Mouse (Mus musculus): ENCODE data around the gene Add3. TPM values are rescaled to one million over a fixed set of nuclear protein-coding genes. Genes with fewer than 3 reads are reported as not detected.

Add3 gene
- total RNA-seq, 2 experiments from 2014 or later, result 50.2 to 53.3 TPM

DNA sequence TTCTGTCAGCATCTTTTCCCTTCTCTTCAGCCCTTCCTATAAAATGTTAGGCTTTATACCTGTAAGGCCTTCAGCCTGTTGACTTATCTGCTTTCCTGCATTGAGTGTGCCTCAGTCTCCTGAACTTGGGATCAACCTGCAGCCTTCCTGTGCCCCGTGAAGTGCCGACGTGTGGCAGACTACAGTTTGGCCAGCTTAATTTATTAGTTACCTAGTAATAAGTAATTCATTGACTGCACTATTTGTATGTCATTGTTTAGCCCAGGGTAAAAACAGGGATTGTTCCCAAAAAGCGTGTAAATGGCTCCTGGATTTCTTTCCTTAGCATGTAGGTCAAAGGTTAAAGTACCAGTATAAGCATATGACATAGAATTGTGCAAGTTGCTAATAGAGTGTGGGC lies 46.2 kb downstream of the Add3 start:
- no peak for DNase-seq (ENCODE audit: low spot score)
- intact Hi-C loops (cut with DNase I), result no loop called here

DNA sequence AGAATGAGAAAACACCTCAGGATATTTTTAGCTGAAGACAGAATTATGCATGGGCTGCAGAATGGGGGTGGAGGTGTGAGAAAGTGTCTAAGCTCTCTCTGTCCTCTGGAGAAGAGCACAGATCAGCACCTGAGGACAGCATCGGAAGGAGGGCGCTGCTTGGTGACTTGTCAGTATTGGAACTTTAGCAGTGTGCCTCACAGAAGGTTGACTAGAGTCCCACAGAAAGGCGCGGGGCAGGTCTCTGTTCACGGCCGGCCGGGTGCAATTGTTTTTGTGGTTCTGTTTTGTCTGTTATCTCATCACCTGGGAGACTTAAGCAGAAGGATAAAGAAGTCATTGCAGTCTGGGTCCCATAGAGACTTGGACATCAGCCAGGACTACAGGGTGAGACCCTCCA lies 47.3 kb downstream of the Add3 start:
- DNase-seq (ENCODE audit: low spot score), result no peak
- intact Hi-C loops (cut with DNase I), result no loop called here

DNA sequence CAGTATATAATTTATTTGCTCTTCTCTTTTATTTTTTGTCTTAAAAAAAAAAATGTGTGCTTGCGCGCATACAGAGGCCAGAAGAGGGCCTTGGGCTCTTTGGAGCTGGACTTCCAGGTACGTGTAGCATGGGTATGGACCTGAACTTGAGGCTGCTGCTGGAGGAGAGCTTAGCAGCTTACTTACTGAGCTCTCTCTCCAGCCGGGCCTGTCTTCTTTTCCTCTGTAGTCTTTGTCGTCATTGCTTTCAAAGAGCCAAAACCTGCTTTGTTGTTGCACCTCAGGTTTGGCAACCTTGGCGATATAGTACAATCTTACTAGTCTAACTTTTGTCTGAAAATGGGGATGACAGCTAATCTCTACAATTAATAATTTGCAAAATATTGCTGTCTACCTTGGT lies 47.9 kb downstream of the Add3 start:
- intact Hi-C loops (cut with DNase I), result no loop called here
- no peak for DNase-seq (ENCODE audit: low spot score)

DNA sequence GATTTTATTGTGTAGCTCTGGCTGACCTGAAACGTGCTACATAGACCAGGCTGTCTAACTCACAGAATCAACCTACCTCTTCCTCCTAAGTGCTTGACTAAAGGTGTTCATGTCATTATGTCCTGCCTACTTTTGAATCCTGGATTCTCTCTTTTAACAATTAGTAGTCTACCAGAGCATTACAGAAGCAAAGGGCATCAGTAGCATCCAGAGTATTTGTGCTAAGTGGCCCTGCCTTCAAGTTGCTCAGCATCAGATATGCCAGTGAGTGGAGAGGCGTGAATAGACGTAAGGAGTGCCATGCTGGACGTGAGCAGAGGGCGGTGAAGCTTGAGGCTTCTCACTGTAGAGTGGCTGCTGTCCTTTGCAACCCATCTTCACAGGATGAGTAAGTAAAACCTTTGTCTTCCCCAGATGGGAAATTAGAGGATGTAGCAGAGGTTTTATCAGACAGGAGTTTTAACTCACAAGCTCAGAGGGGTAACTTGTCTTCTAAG lies 48.5 kb downstream of the Add3 start:
- intact Hi-C loops (cut with DNase I), result no loop called here
- no peak for DNase-seq (ENCODE audit: low spot score)

DNA sequence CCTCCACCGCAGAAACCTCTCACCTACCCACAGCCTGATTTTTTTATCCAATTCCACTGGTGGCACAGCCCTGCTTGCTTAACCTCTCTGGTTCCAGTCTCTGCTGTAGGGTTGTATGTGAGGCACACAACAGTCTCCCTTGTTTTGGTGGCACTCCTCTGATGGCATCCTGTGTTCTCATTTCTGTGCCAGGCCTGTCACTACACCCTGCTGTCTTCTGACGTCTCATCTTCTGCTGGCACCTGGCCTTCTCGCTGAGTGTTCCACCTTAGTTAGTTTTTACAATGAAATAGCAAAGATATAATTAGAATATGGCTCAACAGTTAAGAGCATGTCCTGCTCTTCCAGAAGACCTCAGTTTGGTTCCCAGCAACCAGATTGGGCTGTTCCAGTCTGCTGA lies 49.5 kb downstream of the Add3 start:
- intact Hi-C loops (cut with DNase I), result no loop called here
- no peak for DNase-seq (ENCODE audit: low spot score)

DNA sequence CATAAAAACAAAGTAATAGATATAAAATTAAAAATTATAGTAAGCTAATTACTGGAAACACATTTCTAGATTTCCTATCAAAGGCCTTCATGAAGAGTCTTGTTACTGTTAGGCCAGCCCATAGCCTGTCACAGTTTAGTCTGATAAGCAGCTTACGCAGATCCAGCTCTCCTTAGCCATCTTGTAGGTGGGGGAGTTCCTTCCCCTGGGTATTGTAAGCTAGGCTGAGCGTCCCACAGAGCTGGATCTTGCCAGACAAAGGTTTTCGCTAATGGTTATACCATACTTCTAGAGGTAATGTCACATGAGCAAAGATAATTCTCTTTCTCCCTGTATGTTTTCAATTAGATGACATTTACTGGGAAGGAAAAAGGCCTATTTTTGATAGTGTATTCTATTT lies 50.0 kb downstream of the Add3 start:
- DNase-seq (ENCODE audit: low spot score), result no peak
- intact Hi-C loops (cut with DNase I), result no loop called here

DNA sequence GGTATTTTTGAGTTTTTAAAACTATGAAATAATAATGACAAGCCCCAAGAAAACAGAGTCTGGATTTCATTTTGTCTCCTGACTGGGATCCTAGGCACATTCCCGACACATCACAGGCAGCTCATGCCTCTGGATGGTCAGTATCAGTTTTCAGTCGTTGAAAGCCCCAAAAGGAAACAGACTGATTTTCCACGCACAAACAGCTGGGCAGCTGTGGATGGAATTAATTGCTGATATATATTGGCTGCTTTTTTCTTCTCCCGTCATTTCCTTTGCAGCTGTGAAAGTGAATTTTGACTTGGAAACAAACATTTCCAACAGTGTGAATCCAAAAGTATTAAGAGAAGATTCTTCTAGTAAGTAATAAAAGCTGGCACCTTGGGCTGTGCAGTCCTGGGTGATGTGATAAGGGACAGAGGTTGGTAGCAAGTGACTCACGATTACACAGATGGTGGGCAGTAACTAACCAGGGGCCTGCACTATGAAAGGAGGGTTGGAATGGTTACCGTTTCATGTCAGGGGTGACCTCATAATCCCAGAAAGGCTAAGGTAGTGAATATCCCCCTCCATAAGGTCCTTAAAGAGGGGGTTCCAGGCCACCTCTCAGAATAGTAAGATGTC lies 51.7 kb downstream of the Add3 start:
- intact Hi-C loops (cut with DNase I), result loop anchor here (2.0 kb wide), 1 partner anchor 121 kb away; no protein-coding TSS in a partner anchor
- DNase-seq (ENCODE audit: low spot score), result no peak

DNA sequence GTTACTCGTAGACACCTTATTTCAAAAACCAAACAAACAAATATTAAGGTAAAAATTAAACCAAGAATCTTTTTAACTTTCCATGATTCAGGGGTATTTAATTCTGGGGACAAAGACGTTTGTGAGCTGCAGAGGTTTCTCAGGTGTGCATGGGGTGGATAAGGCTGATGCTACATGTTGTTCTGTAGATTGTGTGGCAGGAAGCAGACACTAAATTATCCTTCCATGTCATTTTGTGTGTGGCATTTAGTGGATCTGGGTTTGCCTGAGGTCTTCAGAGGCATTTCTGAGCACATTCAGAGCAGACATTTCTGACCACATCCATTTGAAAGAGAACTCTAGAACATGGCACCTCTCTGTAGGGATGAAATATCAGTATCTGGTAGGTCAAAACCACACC lies 52.9 kb downstream of the Add3 start:
- DNase-seq (ENCODE audit: low spot score), result no peak
- intact Hi-C loops (cut with DNase I), result loop anchor here (2.0 kb wide), 1 partner anchor 120 kb away; no protein-coding TSS in a partner anchor

DNA sequence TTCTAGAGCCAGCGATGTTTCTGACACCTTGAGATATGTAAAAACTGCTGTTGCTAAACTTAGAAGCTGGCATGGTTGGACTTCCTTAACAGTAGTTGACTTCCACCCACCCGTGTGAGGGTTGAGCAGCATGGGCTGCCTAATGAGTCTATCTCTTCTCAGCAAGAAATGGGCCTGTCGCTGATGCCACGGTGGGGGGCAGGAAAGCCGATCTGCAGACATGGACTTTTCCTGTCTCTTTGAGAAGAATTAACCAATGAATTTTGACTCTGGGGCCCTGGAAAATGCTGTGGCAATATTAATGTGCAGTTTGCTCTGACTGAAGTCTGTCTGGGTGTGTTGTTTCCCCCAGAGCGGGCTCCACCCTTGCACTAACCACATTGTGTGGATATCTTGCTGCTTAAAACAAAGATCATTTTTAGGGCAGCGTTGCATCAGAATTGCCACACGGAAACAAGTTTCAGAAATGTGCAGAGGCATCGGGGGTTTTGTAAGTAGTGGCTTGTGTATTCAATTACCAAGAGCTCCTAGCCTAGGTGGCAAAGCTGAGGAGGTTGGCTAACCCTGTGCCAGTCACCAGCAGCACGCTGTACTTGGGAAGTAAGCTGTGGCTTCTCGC lies 53.8 kb downstream of the Add3 start:
- DNase-seq (ENCODE audit: low spot score), result no peak
- intact Hi-C loops (cut with DNase I), result loop anchor here (2.0 kb wide), 2 partner anchors 51 to 119 kb away; no protein-coding TSS in a partner anchor

DNA sequence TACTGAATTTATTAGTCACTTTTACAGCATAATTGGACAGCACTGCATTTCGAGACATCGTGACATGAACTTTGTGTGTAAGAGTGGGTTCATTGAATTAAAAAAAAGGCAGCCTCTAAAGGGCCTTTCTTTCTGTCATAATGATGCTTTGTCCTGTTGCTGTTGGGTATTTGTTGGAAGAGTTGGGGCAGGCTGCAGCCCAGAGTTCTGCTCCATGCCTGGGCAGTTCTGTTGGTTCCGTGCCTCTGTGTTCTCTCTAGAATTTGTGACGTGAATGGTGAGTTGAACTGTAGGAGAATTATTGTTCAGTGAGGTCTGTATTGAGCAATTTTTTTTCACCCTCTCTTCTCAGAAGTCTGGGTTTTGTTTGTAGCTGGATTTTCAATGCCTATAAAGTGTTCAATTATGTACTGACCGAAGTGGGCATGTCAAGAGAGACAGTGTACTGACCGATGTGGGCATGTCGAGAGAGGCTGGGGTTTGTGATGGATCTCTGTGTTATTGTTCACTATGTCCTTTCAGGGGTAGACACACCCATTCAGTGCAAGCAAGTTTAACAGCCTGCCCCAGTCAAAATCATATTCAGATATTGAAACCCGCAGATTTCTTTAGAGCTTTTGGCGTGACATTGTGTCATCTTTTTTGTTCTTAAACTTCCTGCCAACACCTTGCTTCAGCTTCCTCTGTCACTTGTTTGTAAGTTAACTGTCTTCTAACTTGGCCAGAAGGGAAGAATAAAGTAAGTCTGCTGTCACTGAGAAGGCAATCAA lies 54.7 kb downstream of the Add3 start:
- no peak for DNase-seq (ENCODE audit: low spot score)
- intact Hi-C loops (cut with DNase I), result loop anchor here (2.0 kb wide), 1 partner anchor 52 kb away; no protein-coding TSS in a partner anchor

DNA sequence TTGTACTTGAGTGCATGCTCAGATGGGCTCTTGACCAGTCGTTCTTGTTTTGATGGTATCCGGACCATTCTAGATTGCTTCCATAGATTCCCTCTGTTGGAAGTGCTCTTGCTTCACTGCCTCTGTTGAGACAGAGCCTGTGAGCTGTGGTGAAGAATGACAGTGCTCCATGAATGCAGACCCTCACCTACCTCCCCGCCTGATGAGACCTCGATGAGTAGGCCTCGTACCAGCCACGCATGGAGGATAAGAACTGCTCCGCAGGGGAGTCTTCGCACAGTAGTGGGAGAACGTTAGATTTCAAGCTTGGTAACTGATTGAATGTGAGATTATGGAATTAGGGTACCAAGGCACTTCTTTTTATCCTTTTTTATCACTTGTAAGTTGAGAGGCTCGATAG lies 56.7 kb downstream of the Add3 start:
- DNase-seq (ENCODE audit: low spot score), result no peak
- intact Hi-C loops (cut with DNase I), result no loop called here

DNA sequence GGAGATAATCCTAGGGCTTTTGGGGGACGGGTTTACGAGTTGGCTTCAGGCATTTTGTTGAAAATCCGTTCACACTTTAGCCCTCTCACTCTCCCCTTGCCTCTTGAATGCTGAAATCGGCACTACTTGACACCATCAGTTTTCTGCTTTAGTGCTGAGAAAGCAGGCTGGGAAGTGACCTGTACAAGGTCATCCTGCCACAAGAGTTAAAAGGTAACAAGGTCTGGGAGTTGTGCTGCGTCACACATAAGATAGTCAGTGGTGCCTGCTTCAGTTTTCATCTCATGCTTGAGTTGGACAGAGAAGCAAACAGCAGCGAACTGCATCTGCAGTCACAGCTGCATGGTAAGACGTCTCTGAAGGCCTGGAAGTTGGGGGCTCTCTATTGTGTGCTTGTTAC lies 57.5 kb downstream of the Add3 start:
- intact Hi-C loops (cut with DNase I), result no loop called here
- DNase-seq (ENCODE audit: low spot score), result no peak

DNA sequence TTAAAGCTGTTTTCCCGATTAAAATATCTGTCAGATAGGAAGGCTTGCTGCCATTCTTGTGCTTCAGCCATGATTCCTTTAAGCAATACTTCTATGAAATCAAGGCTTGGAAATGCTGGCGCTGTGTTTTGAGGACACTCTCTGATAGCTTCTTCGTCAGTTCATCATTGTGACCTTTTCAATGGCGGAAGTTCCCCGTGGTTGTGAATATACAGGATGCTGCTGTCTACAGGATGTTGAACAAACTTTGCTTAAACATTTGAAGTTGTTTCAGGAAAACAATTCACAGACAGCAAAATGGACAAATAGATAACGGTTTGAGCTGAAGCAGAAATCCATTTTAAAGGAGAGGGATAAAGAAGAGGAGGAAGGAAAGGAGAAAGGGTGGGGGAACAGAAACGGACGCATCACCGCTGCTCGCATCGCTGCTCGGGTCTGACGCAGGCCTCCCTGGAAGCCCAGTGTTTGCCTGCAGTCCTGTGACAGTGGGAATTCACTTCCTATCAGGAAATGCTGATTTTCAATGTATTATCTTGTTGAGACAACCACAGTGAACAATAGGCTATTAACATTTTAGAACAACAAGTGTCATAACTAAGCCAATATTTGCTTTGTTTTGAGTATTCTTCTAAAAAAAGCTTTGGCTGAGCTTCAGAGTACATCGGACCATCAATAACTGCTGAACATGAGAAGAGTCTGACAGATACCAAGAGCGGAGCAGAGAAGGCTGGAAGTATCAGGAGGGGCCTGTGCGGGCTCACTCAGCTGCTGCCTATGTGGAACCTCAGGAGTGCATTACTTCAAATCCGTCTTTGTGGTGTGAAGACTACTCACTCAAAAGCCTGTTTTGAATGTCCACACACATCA lies 58.7 kb downstream of the Add3 start:
- intact Hi-C loops (cut with DNase I), result no loop called here
- no peak for DNase-seq (ENCODE audit: low spot score)

DNA sequence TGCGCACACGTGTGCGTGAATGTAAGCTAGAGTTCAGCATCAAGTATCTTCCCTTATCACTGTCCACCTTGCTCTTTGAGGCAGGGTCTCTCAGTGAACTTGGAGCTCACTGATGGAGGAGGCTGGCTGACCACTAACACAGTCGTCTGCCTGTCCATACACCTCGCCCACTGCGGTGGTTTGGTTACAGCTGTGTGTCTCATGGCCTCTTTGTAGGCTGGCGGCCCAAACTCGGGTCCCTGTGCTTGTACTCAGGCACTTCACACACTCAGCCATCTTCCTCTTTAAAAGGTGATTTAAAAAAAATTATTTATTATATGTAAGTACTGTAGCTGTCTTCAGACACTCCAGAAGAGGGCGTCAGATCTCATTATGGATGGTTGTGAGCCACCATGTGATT lies 59.5 kb downstream of the Add3 start:
- intact Hi-C loops (cut with DNase I), result no loop called here
- no peak for DNase-seq (ENCODE audit: low spot score)

DNA sequence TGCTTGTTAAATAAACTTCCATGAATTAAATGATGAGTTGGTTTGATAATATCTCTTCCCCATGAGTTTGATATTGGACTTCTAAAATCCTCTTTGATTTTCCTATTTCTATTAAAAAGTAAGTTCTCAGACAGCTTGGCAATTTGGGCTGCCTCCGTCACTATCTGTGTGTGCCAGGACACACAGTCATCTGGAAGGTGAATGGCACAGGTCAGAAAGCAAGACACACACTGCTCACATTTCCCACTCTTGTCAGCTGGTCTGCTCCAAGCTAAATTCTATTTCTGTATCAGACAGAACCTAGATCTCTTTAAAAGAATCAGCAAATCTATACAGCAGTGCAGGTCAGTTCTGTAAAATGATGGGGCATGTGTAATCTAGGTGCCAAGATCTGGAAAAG lies 61.9 kb downstream of the Add3 start:
- intact Hi-C loops (cut with DNase I), result no loop called here
- DNase-seq (ENCODE audit: low spot score), result no peak

DNA sequence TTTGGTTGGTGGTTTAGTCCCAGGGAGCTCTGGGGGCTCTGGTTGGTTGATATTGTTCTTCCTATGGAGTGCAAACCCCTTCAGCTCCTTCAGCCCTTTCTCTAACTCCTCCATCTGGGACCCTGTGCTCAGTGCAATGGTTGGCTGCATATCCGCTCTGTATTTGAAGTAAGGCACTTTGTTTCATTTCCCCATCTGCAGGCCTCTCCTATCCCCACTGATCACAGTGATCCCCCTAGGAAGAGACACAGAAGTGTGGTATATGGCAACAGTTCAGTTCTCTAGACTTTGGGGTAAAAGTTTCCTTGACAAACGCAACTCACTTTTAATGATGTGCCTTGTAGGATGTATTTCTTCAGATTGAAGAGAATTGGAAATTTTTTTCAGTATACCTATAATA lies 66.7 kb downstream of the Add3 start:
- intact Hi-C loops (cut with DNase I), result no loop called here
- DNase-seq (ENCODE audit: low spot score), result no peak

DNA sequence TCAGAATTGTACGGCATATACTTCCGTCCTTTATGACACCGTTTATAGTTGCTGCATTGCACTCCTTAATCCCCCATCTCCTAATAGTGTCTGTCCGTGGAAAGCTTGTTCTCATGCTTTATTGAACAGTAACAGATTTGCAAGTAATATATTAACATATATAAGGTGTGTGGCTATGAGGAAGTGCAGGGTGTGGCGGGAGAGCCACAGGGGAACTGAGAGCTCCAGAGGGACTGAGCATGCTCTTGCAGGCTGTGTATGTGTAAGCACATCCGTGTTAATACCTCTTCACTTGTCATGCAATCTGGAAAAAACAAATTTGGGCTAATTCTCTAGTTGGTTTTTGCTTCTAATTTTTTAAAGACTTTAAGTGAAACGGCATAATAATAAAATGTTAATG lies 68.6 kb downstream of the Add3 start:
- intact Hi-C loops (cut with DNase I), result no loop called here
- no peak for DNase-seq (ENCODE audit: low spot score)

DNA sequence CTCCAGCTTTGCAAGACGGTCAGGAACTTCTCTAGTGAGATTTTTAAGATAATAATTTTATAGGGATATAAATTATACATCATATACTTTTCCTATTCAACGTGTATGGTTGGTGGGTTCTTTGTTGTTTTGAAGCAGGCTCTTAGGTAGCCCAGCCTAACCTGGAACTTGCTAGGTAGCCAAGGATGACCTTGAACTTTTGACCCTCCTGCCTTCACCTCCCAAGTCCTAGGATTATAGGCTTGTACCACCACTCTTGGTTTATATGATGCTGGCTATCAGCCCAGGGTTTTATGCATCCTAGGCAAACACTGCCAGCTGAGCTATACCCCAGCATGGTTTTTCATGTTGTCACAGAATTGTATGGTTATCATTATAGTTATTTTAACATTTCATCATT lies 70.0 kb downstream of the Add3 start:
- no peak for DNase-seq (ENCODE audit: low spot score)
- intact Hi-C loops (cut with DNase I), result no loop called here

DNA sequence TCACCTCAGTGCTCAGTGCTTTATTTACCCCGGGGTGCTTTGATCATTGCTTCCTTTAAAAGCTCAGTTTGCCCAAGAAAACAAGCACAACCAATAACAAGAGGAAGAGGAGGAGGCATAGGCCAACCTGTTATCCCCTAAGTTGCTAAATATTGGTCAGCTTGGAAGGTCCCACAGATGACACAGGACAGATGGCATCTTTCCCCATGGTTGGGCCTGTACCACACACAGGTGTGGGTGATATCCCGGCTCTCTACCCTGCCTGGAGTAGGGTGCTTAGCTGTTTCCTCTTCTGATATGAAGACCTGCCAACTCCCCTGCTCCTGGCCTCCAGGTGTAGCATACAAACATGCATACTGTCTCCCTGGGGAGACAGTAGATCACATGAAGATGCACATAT lies 75.1 kb downstream of the Add3 start:
- intact Hi-C loops (cut with DNase I), result loop anchor here (5.0 kb wide), 1 partner anchor 33 kb away; no protein-coding TSS in a partner anchor

More for the DNA sequence above, 75.1 kb downstream of the Add3 start:
- DNase-seq (ENCODE audit: low spot score), result no peak

Measured in heart, postnatal 25 days (tissue).